Mouse (Mus musculus): Measurements from ENCODE around the gene Zc3h12d.
"Not testable (repeated sequence)": the region's sequence is repeated elsewhere in the genome, so short reads cannot be mapped to it uniquely, and the experiment has no call there.

Gene Zc3h12d

DNA sequence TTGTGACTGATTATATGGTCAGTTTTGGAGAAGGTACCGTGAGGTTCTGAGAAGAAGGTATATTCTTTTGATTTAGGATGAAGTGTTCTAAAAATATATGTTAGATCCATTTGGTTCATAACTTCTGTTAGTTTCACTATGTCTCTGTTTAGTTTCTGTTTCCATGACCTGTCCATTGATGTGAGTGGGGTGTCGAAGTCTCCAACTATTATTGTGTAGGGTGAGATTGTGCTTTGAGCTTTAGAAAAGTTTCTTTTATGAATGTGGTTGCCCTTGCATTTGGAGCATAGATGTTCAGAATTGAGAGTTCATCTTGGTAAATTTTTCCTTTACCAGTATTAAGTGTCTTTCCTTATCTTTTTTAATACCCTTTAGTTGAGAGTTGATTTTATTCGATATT is 48.0 kb downstream of the Zc3h12d start:
- H3K36me3 ChIP-seq (ENCODE audit: control insufficient read depth, insufficient read depth, low read length, poor library complexity, severe bottlenecking); H3K27me3 ChIP-seq (ENCODE audit: control insufficient read depth, insufficient read depth, low read length, poor library complexity, severe bottlenecking); DNase-seq (ENCODE audit: low read depth, low spot score): not testable (repeated sequence)

DNA sequence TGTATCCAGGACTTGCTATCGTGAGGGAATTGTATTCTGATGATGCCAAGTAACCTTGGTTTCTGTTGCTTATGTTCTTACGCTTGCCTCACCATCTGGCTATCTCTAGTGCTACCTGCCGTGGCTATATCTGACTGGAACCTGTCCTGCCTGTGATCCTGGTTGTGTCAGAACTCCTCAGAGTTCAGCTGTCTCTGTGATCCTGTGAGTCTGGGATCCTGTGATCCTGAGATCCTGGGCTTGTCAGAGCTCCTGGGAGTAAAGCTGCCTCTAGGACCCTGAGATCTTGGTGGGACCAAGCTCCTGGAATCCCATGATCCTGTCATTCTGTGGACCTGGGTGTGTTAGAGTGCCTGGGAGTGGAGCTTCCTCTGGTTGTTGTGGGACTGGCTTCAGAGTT is 49.7 kb downstream of the Zc3h12d start:
- H3K36me3 ChIP-seq (ENCODE audit: control insufficient read depth, insufficient read depth, low read length, poor library complexity, severe bottlenecking), result no peaks in the 10 kb centered on the region
- no peaks in the 10 kb centered on the region for H3K27me3 ChIP-seq (ENCODE audit: control insufficient read depth, insufficient read depth, low read length, poor library complexity, severe bottlenecking)
- no peak for DNase-seq (ENCODE audit: low read depth, low spot score)

DNA sequence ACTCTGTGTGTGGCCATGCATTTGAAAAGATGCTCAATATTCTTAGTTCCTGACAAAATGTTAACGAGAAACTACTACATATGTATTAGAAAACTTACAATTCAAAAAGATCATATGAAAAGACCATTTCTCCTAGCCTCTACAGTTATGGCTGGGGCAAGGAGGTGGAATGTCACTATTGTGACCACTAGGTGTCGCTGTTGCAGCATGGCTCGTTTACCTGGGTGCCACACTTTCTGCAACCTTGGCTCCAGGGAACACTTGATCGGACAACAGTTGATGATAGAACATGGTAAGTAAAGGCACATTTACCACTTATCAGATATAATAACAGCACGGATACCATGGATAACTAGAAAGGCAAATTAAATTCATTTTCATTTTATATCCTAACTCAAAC is 51.3 kb downstream of the Zc3h12d start:
- Histone ChIP-seq H3K36me3 (ENCODE audit: control insufficient read depth, insufficient read depth, low read length, poor library complexity, severe bottlenecking) (no peaks in the 10 kb centered on the region), H3K27me3 (ENCODE audit: control insufficient read depth, insufficient read depth, low read length, poor library complexity, severe bottlenecking) (no peaks in the 10 kb centered on the region)
- DNase-seq (ENCODE audit: low read depth, low spot score), result peak; percentile 88

DNA sequence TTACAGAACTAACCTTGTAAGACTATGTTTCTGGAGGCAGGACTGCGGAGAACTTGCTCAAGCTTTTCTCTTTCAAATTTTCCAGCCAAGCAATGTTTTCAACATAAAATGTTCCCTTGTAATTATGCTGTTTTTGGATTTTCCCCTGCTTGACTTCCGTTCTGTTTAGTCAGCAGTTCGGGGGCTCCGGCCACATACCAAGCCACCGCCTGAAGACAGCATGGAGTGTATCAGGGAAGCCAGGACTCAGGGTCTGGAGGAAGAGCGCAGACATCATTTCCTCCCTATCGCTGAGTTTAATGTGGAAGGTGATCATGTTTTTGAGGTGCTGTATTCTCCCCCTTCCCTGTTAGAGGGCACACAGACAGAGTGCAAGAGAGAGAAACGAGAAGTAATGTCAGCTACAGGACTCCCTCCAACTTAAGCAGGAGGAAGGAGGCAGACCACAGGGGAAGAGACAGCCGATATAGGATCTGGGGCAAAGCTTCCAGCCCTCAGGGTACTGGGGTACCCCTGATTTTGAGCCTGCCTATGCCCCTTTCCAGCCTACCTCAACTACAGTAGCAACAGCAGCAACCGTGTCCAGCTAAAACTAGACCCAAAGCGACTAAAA is 56.1 kb downstream of the Zc3h12d start:
- H3K27me3 ChIP-seq (ENCODE audit: control insufficient read depth, insufficient read depth, low read length, poor library complexity, severe bottlenecking), result no peaks in the 10 kb centered on the region
- DNase-seq (ENCODE audit: low read depth, low spot score), result no peak

DNA sequence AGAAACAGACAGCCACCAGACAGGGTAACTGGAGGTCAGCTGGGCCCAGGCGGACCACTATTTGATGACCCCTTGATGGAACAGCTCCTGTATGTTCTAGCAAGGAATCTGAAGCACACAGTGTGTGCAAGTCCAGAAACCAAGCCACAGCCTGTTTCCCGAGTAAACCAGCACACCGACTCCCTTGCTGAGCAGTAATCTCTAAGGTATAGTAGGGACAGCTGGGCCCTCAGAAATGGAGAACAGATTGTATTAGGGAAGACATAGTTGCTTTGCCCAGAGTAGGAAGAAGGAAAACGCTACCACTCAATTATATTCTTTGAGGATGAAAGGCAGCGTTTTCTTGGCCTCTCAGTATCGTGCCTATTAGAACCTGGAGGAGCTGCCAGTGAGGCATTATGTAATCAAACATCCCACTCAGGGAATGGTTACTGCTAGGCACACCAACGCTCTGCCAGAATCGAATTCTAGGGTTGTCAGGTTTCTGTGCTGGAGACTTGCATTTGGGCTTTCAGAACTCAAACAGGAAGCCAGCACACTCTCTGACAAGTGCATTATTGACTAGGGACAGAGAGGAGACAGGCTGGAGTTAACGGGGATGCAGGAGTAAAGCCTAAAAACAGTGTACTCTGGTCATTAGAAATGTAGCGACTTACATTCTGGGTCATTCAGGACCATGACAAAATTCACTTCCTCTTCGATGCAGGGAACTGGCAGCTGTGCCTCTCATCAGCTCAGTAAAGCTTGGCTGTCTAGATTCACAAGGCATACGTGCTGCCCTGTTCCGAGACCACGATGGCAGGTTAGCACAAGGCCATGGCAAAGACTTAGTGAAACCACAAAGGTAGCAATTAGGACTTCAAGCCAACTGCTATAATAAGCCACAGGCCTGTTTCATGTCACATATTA is 68.7 kb downstream of the Zc3h12d start:
- Histone ChIP-seq H3K27me3 (ENCODE audit: control insufficient read depth, insufficient read depth, low read length, poor library complexity, severe bottlenecking) (no peaks in the 10 kb centered on the region), H3K36me3 (ENCODE audit: control insufficient read depth, insufficient read depth, low read length, poor library complexity, severe bottlenecking) (no peaks in the 10 kb centered on the region; the same call in 1 of the 2 replicates)
- DNase-seq (ENCODE audit: low read depth, low spot score), result no peak

More for the DNA sequence above, 56.1 kb downstream of the Zc3h12d start:
- H3K36me3 ChIP-seq (ENCODE audit: control insufficient read depth, insufficient read depth, low read length, poor library complexity, severe bottlenecking), result no peaks in the 10 kb centered on the region

- H3K36me3 ChIP-seq (ENCODE audit: control insufficient read depth, insufficient read depth, low read length, poor library complexity, severe bottlenecking), result peaks cover 6% of the 10 kb centered on the region; the same call in 1 of the 2 replicates
- no peak for DNase-seq (ENCODE audit: low read depth, low spot score)
- no peaks in the 10 kb centered on the region for H3K27me3 ChIP-seq (ENCODE audit: control insufficient read depth, insufficient read depth, low read length, poor library complexity, severe bottlenecking)
Measured at GRCm38 (mm10) chr10:7904157-7904556, 71.9 kb downstream of the Zc3h12d start.

GRCm38 (mm10) chr10:7907151-7907550 is 74.9 kb downstream of the Zc3h12d start:
- peaks cover 8% of the 10 kb centered on the region; the same call in 1 of the 2 replicates for H3K36me3 ChIP-seq (ENCODE audit: control insufficient read depth, insufficient read depth, low read length, poor library complexity, severe bottlenecking)
- no peak for DNase-seq (ENCODE audit: low read depth, low spot score)
- H3K27me3 ChIP-seq (ENCODE audit: control insufficient read depth, insufficient read depth, low read length, poor library complexity, severe bottlenecking), result no peaks in the 10 kb centered on the region

- H3K36me3 ChIP-seq (ENCODE audit: control insufficient read depth, insufficient read depth, low read length, poor library complexity, severe bottlenecking), result peaks cover 11% of the 10 kb centered on the region; the same call in 1 of the 2 replicates
- DNase-seq (ENCODE audit: low read depth, low spot score), result no peak
- H3K27me3 ChIP-seq (ENCODE audit: control insufficient read depth, insufficient read depth, low read length, poor library complexity, severe bottlenecking), result no peaks in the 10 kb centered on the region
Measured at GRCm38 (mm10) chr10:7911268-7911667, 79.0 kb downstream of the Zc3h12d start.
